Mouse (Mus musculus): ENCODE measurements at regions not wholly inside any gene's neighbourhood (a gene's known extent, or its start where the extent isn't known, plus 50 kb on each side); places are given as distances from the start of the nearest gene placed in this dataset.

- no peak overlapping the region for H3K27ac ChIP-seq
- H3K4me3 ChIP-seq (ENCODE audit: inconsistent target): no peak overlapping the region
- H3K79me2 ChIP-seq (ENCODE audit: inconsistent target): no peaks in the 10 kb centered on the region
- H3K36me3 ChIP-seq (ENCODE audit: inconsistent target): no peaks in the 10 kb centered on the region
- 97% methylated on average over 3 of the region's 3 CpGs for WGBS (ENCODE audit: missing documents)
These were observed 152.3 kb downstream of the Slc38a4 start for GRCm38 (mm10) chr15:96903461-96903860.

GRCm38 (mm10) chr15:96902781-96903180 is 153.0 kb downstream of the Slc38a4 start:
- no peaks in the 10 kb centered on the region for H3K79me2 ChIP-seq (ENCODE audit: inconsistent target)
- no peak overlapping the region for H3K4me3 ChIP-seq (ENCODE audit: inconsistent target)
- WGBS (ENCODE audit: missing documents): 97% methylated on average over 8 of the region's 8 CpGs
- no peaks in the 10 kb centered on the region for H3K36me3 ChIP-seq (ENCODE audit: inconsistent target)
- no peak overlapping the region for H3K27ac ChIP-seq

- no peak overlapping the region for H3K4me3 ChIP-seq (ENCODE audit: inconsistent target)
- H3K79me2 ChIP-seq (ENCODE audit: inconsistent target): no peaks in the 10 kb centered on the region
- no peak overlapping the region for H3K27ac ChIP-seq
- 96% methylated on average over 9 of the region's 9 CpGs for WGBS (ENCODE audit: missing documents)
- no peaks in the 10 kb centered on the region for H3K36me3 ChIP-seq (ENCODE audit: inconsistent target)
These were observed 154.1 kb downstream of the Slc38a4 start for GRCm38 (mm10) chr15:96901616-96902015.

GRCm38 (mm10) chr15:96898285-96898684 is 157.5 kb downstream of the Slc38a4 start:
- Histone ChIP-seq H3K79me2 (ENCODE audit: inconsistent target) (no peaks in the 10 kb centered on the region), H3K4me3 (ENCODE audit: inconsistent target) (no peak overlapping the region), H3K36me3 (ENCODE audit: inconsistent target) (no peaks in the 10 kb centered on the region), H3K27ac (no peak overlapping the region)
- 96% methylated on average over 3 of the region's 3 CpGs for WGBS (ENCODE audit: missing documents)

- Histone ChIP-seq H3K4me3 (ENCODE audit: inconsistent target) (no peak overlapping the region), H3K79me2 (ENCODE audit: inconsistent target) (no peaks in the 10 kb centered on the region), H3K27ac (no peak overlapping the region), H3K36me3 (ENCODE audit: inconsistent target) (no peaks in the 10 kb centered on the region)
- 92% methylated on average over 10 of the region's 10 CpGs for WGBS (ENCODE audit: missing documents)
These were observed 170.9 kb downstream of the Slc38a4 start for GRCm38 (mm10) chr15:96884901-96885300.

GRCm38 (mm10) chr15:96883754-96884153 is 172.0 kb downstream of the Slc38a4 start:
- WGBS (ENCODE audit: missing documents): 92% methylated on average over 10 of the region's 10 CpGs

GRCm38 (mm10) chr15:96882211-96882610 is 173.5 kb downstream of the Slc38a4 start:
- Histone ChIP-seq H3K36me3 (ENCODE audit: inconsistent target) (no peaks in the 10 kb centered on the region), H3K79me2 (ENCODE audit: inconsistent target) (no peaks in the 10 kb centered on the region), H3K27ac (no peak overlapping the region), H3K4me3 (ENCODE audit: inconsistent target) (no peak overlapping the region)
- 94% methylated on average over 13 of the region's 14 CpGs for WGBS (ENCODE audit: missing documents)

More at GRCm38 (mm10) chr15:96883754-96884153, 172.0 kb downstream of the Slc38a4 start:
- H3K4me3 ChIP-seq (ENCODE audit: inconsistent target): no peak overlapping the region
- H3K36me3 ChIP-seq (ENCODE audit: inconsistent target): no peaks in the 10 kb centered on the region
- no peak overlapping the region for H3K27ac ChIP-seq
- H3K79me2 ChIP-seq (ENCODE audit: inconsistent target): no peaks in the 10 kb centered on the region

GRCm38 (mm10) chr15:96881519-96882170 is 174.1 kb downstream of the Slc38a4 start:
- H3K27ac ChIP-seq: no peak overlapping the region
- no peaks in the 10 kb centered on the region for H3K79me2 ChIP-seq (ENCODE audit: inconsistent target)
- 84% methylated on average over 9 of the region's 9 CpGs for WGBS (ENCODE audit: missing documents)
- H3K36me3 ChIP-seq (ENCODE audit: inconsistent target): no peaks in the 10 kb centered on the region
- no peak overlapping the region for H3K4me3 ChIP-seq (ENCODE audit: inconsistent target)

GRCm38 (mm10) chr15:96880066-96880465 is 175.7 kb downstream of the Slc38a4 start:
- 97% methylated on average over 11 of the region's 11 CpGs for WGBS (ENCODE audit: missing documents)
- H3K4me3 ChIP-seq (ENCODE audit: inconsistent target): no peak overlapping the region
- no peak overlapping the region for H3K27ac ChIP-seq
- H3K79me2 ChIP-seq (ENCODE audit: inconsistent target): no peaks in the 10 kb centered on the region
- no peaks in the 10 kb centered on the region for H3K36me3 ChIP-seq (ENCODE audit: inconsistent target)

- no peak overlapping the region for H3K27ac ChIP-seq
- H3K36me3 ChIP-seq (ENCODE audit: inconsistent target): no peaks in the 10 kb centered on the region
- no peak overlapping the region for H3K4me3 ChIP-seq (ENCODE audit: inconsistent target)
- 45% methylated on average over 4 of the region's 4 CpGs for WGBS (ENCODE audit: missing documents)
- H3K79me2 ChIP-seq (ENCODE audit: inconsistent target): no peaks in the 10 kb centered on the region
These were observed 177.0 kb downstream of the Slc38a4 start for GRCm38 (mm10) chr15:96878796-96879195.

- no peaks in the 10 kb centered on the region for H3K79me2 ChIP-seq (ENCODE audit: inconsistent target)
- no peak overlapping the region for H3K4me3 ChIP-seq (ENCODE audit: inconsistent target)
- H3K36me3 ChIP-seq (ENCODE audit: inconsistent target): no peaks in the 10 kb centered on the region
- WGBS (ENCODE audit: missing documents): 90% methylated on average over 8 of the region's 8 CpGs
- no peak overlapping the region for H3K27ac ChIP-seq
These were observed 177.8 kb downstream of the Slc38a4 start for GRCm38 (mm10) chr15:96877931-96878330.

- Histone ChIP-seq H3K79me2 (ENCODE audit: inconsistent target) (no peaks in the 10 kb centered on the region), H3K36me3 (ENCODE audit: inconsistent target) (no peaks in the 10 kb centered on the region), H3K27ac (no peak overlapping the region), H3K4me3 (ENCODE audit: inconsistent target) (no peak overlapping the region)
- 89% methylated on average over 9 of the region's 9 CpGs for WGBS (ENCODE audit: missing documents)
These were observed 177.7 kb upstream of the Slc38a2 start for GRCm38 (mm10) chr15:96877271-96877670.

GRCm38 (mm10) chr15:96874145-96874544 is 174.6 kb upstream of the Slc38a2 start:
- Histone ChIP-seq H3K79me2 (ENCODE audit: inconsistent target) (no peaks in the 10 kb centered on the region), H3K4me3 (ENCODE audit: inconsistent target) (no peak overlapping the region), H3K27ac (no peak overlapping the region), H3K36me3 (ENCODE audit: inconsistent target) (no peaks in the 10 kb centered on the region)
- 92% methylated on average over 8 of the region's 8 CpGs for WGBS (ENCODE audit: missing documents)

- H3K27ac ChIP-seq: no peak overlapping the region
- H3K79me2 ChIP-seq (ENCODE audit: inconsistent target): no peaks in the 10 kb centered on the region
- WGBS (ENCODE audit: missing documents): 92% methylated on average over 7 of the region's 7 CpGs
- no peak overlapping the region for H3K4me3 ChIP-seq (ENCODE audit: inconsistent target)
- no peaks in the 10 kb centered on the region for H3K36me3 ChIP-seq (ENCODE audit: inconsistent target)
These were observed 174.0 kb upstream of the Slc38a2 start for GRCm38 (mm10) chr15:96873562-96873961.

GRCm38 (mm10) chr15:96873126-96873525 is 173.6 kb upstream of the Slc38a2 start:
- Histone ChIP-seq H3K36me3 (ENCODE audit: inconsistent target) (no peaks in the 10 kb centered on the region), H3K79me2 (ENCODE audit: inconsistent target) (no peaks in the 10 kb centered on the region), H3K4me3 (ENCODE audit: inconsistent target) (no peak overlapping the region), H3K27ac (no peak overlapping the region)
- 80% methylated on average over 4 of the region's 4 CpGs for WGBS (ENCODE audit: missing documents)

GRCm38 (mm10) chr15:96867701-96868100 is 168.2 kb upstream of the Slc38a2 start:
- Histone ChIP-seq H3K4me3 (ENCODE audit: inconsistent target) (no peak overlapping the region), H3K36me3 (ENCODE audit: inconsistent target) (no peaks in the 10 kb centered on the region), H3K79me2 (ENCODE audit: inconsistent target) (no peaks in the 10 kb centered on the region), H3K27ac (no peak overlapping the region)
- 90% methylated on average over 7 of the region's 7 CpGs for WGBS (ENCODE audit: missing documents)
